Mouse (Mus musculus) frontal cortex, postnatal 14 days (tissue): Measurements from ENCODE around the gene 4930524J08Rik.

ENCODE experiments used
- DNase-seq, 2 experiments: peaks; one replicate each; pipeline ENCODE4 v3.0.0; 2022; ENCODE audit warnings: low spot score in 2 of 2

Gene 4930524J08Rik

DNA sequence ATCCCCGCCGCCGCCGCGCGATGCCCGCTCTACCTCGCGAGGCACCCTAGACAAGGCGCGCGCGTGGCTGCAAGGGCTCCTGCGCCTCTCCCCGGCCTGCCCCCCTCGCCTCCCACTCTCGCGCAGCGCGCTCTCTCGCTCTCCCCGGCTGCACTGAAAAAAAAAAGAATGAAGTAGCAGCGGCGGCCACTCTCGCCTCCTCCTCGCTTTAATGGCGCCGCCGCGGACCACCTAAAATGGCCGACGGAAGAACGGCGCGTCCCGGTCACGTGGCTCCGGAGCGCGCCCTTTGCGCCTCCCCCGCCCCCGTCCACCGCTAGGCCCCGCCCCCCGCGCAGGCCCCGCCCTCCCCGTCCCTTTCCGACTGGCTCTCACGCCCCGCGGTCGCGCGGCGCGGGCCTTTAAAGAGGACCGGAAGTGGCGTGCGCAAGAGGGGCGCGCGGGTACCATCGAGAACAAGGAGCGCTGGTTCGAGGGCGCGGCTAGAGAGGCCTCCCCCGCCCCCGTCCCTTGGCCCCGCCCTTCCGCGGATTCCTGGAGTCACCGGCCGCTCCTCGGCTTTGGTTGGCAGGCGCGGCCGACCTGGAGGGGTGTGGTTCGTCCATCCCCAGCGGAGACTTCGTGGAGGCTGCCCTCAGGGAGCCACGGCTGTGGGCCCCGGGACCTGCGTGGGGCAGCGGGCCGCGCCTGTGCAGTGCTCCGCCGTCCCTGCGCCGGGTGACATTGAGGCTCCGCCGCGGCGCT is at the start of gene 4930524J08Rik, which contains the start of gene Hnrnpd:
Gene 4930524J08Rik, plus strand, starts transcription at position 363 of the 744 bp plus-strand sequence.
Gene Hnrnpd, minus strand, starts transcription at position 240 of the 744 bp plus-strand sequence.
- peak; percentile 89 to 90 for DNase-seq

DNA sequence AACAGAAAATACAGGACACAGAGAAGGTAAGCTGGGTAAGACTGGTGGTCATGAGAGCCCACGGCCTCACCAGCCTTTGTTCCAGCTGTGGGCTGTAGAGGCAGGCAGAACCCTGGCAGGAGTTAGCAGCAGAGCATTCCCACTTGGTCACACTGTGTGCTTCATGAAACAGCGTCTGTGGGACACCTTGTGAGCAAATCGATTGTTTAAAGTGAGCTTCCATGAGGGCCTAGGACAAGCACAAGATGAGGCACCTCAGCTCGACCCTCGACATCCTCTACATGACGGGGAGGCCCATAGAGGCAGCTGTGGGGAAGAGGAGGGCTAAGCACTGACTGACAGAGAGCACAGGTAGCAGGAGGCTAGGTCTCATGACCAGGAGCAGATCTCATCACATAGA is 47.0 kb upstream of the 4930524J08Rik start:
- no peak for DNase-seq

GRCm38 (mm10) chr5:99939440-99939839 is 39.4 kb upstream of the 4930524J08Rik start:
- DNase-seq = no peak

DNA sequence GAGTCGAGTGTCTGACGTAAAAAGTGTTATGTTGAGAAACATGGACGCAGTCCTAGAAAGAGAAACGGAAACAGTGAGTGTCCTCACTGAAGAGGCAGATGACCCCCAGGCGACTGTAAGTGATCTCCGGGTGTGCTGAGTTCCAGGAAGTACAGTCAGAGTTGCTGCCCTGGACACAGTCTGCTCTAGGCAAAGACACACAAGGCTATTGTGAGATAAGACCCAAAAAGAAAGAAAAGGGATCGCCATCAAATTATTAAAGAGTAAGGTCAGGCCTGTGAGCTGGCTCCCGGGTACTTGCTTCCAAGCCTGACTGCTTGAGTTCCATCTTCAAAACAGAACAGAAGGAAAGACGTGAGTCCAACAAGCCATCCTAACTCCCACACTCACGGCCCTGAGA is 37.6 kb upstream of the 4930524J08Rik start:
- no peak for DNase-seq

GRCm38 (mm10) chr5:99941776-99942502 is 36.9 kb upstream of the 4930524J08Rik start:
- DNase-seq = no peak

DNA sequence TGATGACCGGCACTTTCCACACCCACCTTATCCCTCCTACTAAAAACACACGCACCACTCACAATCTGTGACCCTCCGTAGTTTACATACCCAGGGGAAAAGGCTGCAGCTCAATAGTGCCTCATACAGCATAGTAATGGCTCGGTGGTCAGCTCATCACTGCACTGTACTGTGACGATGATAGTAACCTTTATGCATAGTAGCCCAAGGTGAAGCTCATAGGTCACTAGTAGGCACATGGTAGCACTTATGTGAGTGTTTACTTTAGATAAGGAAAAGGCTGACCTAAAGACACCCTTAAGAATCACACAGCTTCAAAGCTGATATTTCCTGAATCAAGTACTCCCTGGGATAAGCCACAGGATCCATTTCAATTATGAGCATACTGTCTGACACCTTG is 26.3 kb upstream of the 4930524J08Rik start:
- no peak for DNase-seq

DNA sequence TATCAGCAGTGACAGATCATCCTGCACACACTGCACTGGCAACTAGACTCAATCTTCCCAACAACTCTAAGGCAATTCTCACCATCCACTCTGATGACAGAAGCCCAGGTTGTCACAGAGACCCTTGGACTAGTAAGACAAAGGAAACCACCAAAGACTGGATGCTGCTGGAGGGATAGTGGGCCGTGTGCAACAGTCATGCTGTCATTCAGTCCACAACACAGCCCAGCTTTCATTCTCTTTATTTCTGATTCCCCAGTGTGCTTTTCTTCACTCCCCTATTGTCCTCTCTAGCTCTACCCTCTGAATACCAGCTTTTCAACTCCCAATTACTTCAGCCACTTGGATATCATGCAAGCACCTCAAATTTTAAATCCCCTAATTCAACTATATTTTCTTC is 25.0 kb upstream of the 4930524J08Rik start:
- DNase-seq = no peak

DNA sequence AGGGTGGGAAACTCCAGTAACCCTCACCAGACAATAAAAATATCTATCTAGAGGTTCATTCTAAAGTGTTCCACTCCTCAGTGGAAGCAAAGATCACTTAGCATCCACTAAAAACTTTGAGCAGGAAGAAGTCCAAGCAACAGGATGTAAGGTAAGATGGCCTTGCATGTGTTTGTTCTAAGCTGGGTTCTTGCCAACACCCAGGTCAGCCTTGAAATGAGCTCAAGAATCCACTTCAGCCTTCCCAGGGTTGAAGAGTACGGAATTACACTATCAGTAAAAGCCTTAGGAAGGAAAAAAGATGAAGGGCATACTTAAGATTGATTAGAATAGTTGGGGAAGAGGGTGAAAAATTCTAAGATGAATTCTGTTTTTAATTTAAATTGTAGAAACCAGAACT is 20.2 kb upstream of the 4930524J08Rik start:
- no peak for DNase-seq

DNA sequence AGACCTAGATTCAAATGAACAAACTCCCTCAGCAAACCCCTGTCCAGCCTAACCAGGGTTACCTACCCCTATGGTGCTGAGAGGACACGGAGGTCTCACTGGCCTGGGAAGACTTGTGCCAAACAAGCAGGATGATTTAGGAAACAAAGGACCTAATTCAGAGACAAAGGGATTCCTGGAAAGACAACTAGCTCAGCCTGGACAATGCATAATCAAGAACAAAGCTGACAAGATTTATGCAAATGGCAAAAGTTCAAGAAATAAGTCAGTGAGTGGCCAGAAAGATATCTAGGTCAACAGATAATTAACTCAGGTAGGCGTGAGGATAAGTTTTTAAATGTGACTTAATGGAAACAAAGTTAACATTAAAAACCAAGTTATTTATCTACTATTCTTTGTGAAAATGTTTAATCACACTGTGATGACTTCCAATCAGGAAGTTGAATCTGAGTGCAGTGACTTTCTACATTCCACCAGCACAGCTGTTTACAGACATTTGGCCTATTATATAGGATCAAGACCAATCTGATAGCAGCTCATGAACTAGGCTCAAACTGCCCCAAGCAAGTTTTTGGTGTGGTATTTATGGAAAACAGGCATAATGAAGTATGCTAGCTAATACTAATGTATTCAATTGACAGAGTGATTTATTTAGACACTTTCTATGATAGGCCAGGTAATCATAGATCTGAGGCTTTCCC is 19.5 kb upstream of the 4930524J08Rik start:
- DNase-seq = no peak

GRCm38 (mm10) chr5:99959960-99960359 is 18.9 kb upstream of the 4930524J08Rik start:
- no peak for DNase-seq

DNA sequence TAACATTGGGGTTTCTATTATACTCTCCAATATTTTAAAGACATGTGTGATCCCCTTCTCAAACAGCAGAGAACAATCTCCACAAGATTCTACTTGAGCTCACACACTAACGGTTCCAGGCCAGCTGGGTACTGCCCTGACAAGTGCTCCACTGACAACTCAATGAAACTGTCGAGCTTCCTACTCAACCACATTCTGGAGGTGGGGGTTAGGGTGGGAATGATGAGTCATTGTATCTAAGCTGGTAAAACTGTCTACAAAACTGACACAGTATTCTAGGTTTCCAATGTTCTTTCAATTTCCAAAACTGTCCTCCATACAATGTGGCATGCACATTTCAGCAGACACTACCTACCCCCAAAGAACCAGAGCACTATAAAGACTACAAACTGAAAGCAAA is 4.9 kb upstream of the 4930524J08Rik start:
- no peak for DNase-seq

GRCm38 (mm10) chr5:99975061-99975460 is 3.8 kb upstream of the 4930524J08Rik start:
- DNase-seq = no peak

- DNase-seq = no peak
Measured at GRCm38 (mm10) chr5:99975776-99976175, 3.1 kb upstream of the 4930524J08Rik start.

DNA sequence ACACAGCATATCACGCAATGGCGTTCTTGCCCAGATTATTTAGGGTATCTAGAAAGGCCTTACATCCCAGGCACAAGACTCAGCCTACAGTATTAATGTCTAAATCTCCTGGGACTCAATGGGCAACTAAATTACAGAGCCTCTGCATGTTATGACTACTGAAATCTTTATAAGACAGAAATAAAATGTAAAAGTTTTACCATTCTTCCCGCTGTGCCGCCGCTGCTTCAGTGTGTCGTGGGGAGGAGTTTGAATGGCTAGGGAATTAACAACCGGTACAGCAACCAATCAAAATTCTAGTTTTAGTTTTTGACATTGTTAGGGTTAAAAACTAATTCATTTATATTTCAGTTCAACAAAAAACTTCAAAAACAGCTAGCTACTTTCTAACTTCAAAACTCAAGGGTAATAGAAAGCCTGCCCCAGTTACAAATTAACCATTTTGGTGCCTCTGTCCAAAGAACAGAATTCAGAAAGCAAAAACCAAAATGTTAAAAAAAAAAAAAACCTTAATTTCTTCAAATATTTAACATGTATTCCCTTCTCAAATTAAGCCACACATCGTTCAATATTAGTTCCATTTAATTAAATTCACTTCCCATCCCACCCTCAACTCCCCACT is 2.4 kb upstream of the 4930524J08Rik start:
- DNase-seq = no peak

GRCm38 (mm10) chr5:99977516-99978301 is 1.2 kb upstream of the 4930524J08Rik start:
- DNase-seq = peak; percentile 56 to 59

DNA sequence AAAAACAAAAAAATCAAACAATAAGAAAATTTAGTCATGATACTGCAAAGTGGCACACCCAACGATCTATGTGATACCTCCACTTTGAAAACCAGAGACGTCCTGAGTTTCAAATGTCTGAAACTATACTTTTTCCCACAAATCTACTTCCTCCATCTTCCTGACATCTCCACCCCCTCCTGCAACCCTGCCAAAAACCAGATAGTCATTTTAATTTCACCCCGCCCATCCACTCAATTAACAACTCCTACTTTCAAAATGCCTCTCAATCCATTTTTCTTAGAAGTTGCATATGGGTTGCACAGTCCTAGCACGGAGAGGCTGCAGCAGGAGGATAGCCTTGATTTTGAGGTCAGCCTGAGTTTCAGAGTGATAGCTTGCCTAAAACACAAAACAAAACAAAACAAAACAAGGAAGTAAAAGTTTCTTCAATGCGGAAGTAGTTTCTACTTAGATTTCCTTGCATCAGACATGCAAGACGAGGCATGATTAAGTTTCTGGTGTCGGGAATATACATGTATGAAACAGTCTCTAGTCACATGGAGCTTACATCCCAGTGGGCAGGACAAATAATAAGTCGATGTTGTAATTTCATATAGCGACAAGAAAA is 4.7 kb downstream of the 4930524J08Rik start:
- no peak for DNase-seq

- DNase-seq = no peak
Measured at GRCm38 (mm10) chr5:99994166-99994565, 15.3 kb downstream of the 4930524J08Rik start.

GRCm38 (mm10) chr5:99994680-99995079 is 15.8 kb downstream of the 4930524J08Rik start:
- DNase-seq = no peak

DNA sequence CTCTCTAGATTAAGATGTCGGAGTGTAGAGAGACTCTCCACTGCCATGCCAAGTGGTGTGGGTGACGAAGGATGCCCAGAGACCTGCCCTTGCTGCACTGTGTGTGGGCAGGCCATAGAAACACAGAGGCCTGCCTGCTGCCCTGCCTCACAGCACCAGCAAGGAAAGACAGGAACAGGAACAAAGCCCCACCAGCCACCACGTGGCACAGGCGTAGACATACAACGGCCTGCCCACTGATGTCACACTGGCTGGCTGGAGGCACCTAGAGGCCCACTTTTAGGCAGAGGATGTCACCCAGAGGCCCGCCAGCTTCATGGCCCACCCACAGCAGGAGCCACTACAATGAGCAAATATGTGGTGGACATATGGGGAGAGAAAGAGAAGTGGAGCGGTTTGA is 21.2 kb downstream of the 4930524J08Rik start:
- DNase-seq = no peak

GRCm38 (mm10) chr5:100000500-100000899 is 21.6 kb downstream of the 4930524J08Rik start:
- no peak for DNase-seq

- no peak for DNase-seq
Measured at GRCm38 (mm10) chr5:100003895-100004294, 25.0 kb downstream of the 4930524J08Rik start.
